Mouse (Mus musculus): ENCODE data around the gene Atxn7. TPM values are rescaled to one million over a fixed set of nuclear protein-coding genes. Genes with fewer than 3 reads are reported as not detected.
"Not testable (repeated sequence)": the region's sequence is repeated elsewhere in the genome, so short reads cannot be mapped to it uniquely, and the experiment has no call there.

Gene Atxn7
- total RNA-seq (2021): 10 to 100 TPM; 14.8 to 21.3 TPM
- long read RNA-seq, experiment 1, partial matches to known transcripts: 3 of 7 reads
- long read RNA-seq, experiment 1, other reads (novel, unspliced or antisense): 4 of 7 reads
- long read RNA-seq, experiment 2, full-length matches to known transcripts: 1 of 7 reads
- long read RNA-seq, experiment 2, partial matches to known transcripts: 3 of 7 reads
- long read RNA-seq, experiment 2, other reads (novel, unspliced or antisense): 3 of 7 reads

GRCm38 (mm10) chr14:13961401-13962112 is at the start of gene Atxn7, which contains the start of gene Thoc7:
Gene Atxn7, plus strand, starts transcription at chr14:13961440.
Gene Thoc7, minus strand, starts transcription at chr14:13961852.
- DNase-seq (ENCODE audit: low spot score in 2 of 2): peak; percentile 24 to 35

- DNase-seq (ENCODE audit: low spot score in 2 of 2): no peak
Measured at GRCm38 (mm10) chr14:13914387-13915082, 46.7 kb upstream of the Atxn7 start, which contains the start of gene Gm281. Gene Gm281, minus strand, starts transcription at chr14:13914478.

- no peak for DNase-seq (ENCODE audit: low spot score in 2 of 2)
Measured at GRCm38 (mm10) chr14:13915207-13915606, 46.0 kb upstream of the Atxn7 start.

GRCm38 (mm10) chr14:13917208-13917607 is 44.0 kb upstream of the Atxn7 start:
- DNase-seq (ENCODE audit: low spot score in 2 of 2): no peak

- DNase-seq (ENCODE audit: low spot score in 2 of 2): peak; percentile 24 to 41
Measured at GRCm38 (mm10) chr14:13917630-13918029, 43.6 kb upstream of the Atxn7 start.

GRCm38 (mm10) chr14:13933290-13934051 is 27.8 kb upstream of the Atxn7 start:
- no peak for DNase-seq (ENCODE audit: low spot score in 2 of 2)

GRCm38 (mm10) chr14:13934052-13934371 is 27.2 kb upstream of the Atxn7 start:
- DNase-seq (ENCODE audit: low spot score in 2 of 2): no peak

- no peak for DNase-seq (ENCODE audit: low spot score in 2 of 2)
Measured at GRCm38 (mm10) chr14:13944686-13945085, 16.6 kb upstream of the Atxn7 start.

GRCm38 (mm10) chr14:13948345-13948744 is 12.9 kb upstream of the Atxn7 start:
- DNase-seq (ENCODE audit: low spot score in 2 of 2): no peak

GRCm38 (mm10) chr14:13950401-13950800 is 10.8 kb upstream of the Atxn7 start:
- DNase-seq (ENCODE audit: low spot score in 2 of 2): no peak

GRCm38 (mm10) chr14:13952151-13952550 is 9.1 kb upstream of the Atxn7 start:
- not testable (repeated sequence) for DNase-seq (ENCODE audit: low spot score in 2 of 2)

- peak in 1 of 2 experiments; percentile 12 for DNase-seq (ENCODE audit: low spot score in 2 of 2)
Measured at GRCm38 (mm10) chr14:13960079-13960478, 1.2 kb upstream of the Atxn7 start.

- DNase-seq (ENCODE audit: low spot score in 2 of 2): peak; percentile 58 to 70
Measured at GRCm38 (mm10) chr14:13960482-13961325, 536 bp upstream of the Atxn7 start.

- DNase-seq (ENCODE audit: low spot score in 2 of 2): no peak
Measured at GRCm38 (mm10) chr14:13962476-13962875, 1.2 kb downstream of the Atxn7 start.

GRCm38 (mm10) chr14:13963527-13963926 is 2.3 kb downstream of the Atxn7 start:
- no peak for DNase-seq (ENCODE audit: low spot score in 2 of 2)

- DNase-seq (ENCODE audit: low spot score in 2 of 2): no peak
Measured at GRCm38 (mm10) chr14:13967607-13968006, 6.4 kb downstream of the Atxn7 start.

- no peak for DNase-seq (ENCODE audit: low spot score in 2 of 2)
Measured at GRCm38 (mm10) chr14:13968476-13968875, 7.2 kb downstream of the Atxn7 start.

GRCm38 (mm10) chr14:13970513-13970912 is 9.3 kb downstream of the Atxn7 start:
- no peak for DNase-seq (ENCODE audit: low spot score in 2 of 2)

- no peak for DNase-seq (ENCODE audit: low spot score in 2 of 2)
Measured at GRCm38 (mm10) chr14:13971644-13972234, 10.5 kb downstream of the Atxn7 start.

GRCm38 (mm10) chr14:13977498-13977897 is 16.3 kb downstream of the Atxn7 start:
- no peak for DNase-seq (ENCODE audit: low spot score in 2 of 2)
